Mouse (Mus musculus): ENCODE results near the gene Fdxr. TPM values are rescaled to one million over a fixed set of nuclear protein-coding genes. Genes with fewer than 3 reads are reported as not detected.

Gene Fdxr
- total RNA-seq, 2 experiments from 2014 or later: 7.5 to 9.5 TPM

DNA sequence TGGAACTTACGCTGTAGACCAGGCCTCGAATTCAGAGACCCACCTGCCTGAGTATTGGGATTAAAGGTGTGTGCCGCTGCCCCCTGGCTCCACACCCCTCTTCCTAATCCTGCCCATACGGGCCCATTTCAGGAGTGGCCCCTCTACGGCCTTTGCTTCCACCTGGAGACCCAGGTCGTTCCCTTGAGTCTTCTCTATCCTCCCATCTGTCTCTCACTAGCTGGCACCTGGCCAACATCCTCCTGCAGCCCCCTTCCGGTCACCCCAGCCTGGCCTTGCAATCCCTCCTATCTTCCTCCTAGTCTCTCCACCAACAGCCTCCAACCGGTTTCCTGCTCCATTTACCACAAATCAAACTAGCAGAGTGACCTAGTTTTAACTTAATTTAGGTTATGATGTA, 13.0 kb upstream of the Fdxr start:
- no peak for DNase-seq

- DNase-seq: no peak
Measured at GRCm38 (mm10) chr11:115288305-115288704, 11.5 kb upstream of the Fdxr start.

DNA sequence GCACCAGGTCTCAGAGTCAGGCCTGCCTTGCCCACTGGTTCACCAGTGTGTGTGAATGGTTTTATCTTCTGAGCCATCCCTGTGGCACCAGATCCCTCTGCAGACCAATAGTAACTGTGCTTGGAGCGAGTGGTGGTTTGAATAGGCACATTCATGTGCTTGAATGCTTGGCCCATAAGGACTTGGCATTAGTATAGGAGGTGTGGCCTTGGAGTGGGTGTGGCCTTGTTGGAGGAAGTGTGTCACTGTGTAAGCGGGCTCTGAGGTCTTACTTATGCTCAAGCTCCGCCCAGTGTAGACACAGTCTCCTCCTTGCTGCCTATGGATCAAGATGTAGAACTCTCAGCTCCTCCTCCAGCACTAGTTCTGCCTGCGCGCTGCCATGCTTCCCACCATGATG, 10.5 kb upstream of the Fdxr start:
- DNase-seq: no peak

GRCm38 (mm10) chr11:115286201-115286993, 9.5 kb upstream of the Fdxr start:
- DNase-seq: no peak

DNA sequence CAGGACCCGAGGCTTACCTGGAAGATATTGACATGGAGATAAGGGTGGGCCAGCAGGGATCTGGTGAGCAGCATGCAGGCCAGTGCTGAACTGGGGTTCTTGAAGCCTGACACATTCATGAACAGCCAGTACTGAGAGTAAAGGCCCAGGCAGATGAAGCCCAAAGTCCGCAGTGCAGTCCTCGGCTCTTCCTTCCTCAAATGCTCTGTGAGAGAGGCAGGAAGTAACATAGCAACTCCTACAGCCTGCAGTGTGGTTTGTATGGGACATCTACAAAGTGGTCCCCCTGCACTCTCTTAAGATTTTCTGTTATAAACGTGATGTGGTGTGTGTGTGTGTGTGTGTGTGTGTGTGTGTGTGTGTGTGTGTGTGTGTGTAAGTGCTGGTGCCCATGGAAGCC, 8.4 kb upstream of the Fdxr start:
- no peak for DNase-seq

DNA sequence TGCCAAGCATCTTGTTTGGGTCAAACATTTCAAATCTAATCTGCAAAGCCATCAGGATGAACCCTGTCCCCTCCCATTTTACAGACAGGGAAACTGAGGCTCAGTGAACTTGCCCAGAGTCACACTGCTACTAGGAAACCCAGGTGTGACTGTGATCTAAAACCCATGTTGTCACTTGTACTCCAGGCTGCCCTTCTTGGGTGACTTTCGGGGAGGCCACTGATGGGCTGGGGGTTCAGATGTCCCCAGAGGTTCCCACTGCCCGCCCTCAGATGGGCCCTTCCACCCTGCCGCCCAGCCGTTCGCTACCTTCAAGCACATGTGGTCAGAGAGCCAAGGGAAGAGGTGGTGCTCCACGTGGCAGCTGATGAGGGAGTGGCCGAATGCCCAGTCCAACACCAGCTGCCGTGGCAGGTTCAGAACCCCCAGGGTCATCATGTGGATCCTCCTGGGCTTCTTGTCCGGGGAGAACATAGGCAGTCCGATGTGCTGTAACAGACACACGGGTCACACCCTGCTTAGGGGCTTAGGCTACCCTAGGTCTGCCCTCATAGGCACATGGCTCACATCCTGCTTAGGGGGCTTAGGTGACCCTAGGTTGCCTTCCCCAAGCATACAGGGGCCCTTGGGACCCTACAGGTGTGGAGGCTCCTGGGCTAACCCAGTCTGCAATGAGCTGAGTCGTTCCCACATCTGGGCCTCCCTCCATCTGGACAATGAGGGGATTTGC, 7.2 kb upstream of the Fdxr start:
- no peak for DNase-seq

DNA sequence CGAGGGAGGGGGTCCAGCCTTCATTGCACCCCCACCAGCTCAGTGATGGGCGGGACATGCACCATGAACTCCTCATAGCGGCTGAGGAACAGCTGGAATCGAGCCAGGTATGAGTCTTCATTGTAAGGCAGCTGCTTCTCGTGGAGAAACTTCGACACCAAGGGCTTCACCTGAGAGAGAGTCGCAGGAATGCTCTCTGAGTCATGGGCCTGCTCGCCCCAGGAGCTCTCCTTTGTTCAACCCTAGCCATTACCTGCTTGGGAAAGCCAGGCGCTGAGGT, 6.6 kb upstream of the Fdxr start:
- DNase-seq: no peak

DNA sequence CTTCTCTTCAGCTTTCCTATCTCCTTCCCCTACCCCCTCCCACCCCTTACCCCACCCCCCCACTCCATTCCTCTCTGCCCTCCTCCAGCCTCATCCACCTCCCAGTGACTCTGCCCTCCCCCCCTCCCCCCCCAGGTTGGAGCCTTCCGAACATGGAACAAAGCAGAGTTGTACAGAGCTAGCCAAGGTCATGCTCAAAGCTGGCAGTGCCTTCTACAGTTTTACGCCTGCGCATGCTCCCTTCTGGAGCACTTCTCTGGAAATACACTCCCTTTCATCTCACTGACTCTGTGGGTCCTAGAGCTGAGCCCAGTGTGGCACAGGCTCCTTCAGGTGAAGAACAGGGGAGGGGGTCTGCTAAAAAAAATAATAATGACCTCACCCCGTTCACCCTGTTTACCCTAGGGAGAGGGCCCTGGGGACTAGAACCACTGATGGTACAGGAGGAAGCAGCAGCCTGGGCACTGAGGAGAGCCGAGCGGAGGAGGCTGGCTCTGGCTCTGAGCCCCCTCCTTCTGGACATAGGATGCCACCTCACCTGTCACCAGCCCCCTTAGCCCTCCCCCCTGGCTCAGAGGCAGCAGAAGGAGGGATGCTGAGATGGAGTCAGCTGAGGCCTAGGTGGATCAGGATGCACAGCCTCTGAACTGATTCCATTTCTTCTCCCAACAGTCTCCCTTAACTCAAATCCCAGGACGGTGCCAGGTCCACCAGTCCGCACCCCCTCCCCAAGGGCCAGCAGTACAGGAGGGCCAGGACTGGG, 6.1 kb upstream of the Fdxr start:
- no peak for DNase-seq

DNA sequence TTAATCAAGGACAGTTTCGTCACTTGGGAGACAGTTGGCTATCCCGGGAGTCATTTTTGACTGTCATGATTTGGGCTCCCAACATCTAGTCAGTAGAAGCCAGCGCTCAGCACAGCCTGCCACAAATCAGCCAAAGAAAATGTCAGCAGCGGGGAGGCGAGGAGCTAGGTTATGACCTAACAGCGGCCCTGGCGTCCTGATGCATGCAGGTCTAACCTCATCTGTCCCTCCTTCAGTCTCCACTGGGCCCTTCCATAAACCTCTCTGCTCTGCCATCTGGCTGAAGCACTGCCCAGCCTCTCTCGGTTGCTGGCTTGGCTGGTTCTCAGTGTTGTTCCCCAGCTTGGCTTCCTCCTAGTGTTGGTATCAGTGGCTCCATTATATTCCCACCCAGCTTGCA, 5.4 kb upstream of the Fdxr start:
- DNase-seq: no peak

GRCm38 (mm10) chr11:115279726-115280125, 2.9 kb upstream of the Fdxr start:
- DNase-seq: no peak

DNA sequence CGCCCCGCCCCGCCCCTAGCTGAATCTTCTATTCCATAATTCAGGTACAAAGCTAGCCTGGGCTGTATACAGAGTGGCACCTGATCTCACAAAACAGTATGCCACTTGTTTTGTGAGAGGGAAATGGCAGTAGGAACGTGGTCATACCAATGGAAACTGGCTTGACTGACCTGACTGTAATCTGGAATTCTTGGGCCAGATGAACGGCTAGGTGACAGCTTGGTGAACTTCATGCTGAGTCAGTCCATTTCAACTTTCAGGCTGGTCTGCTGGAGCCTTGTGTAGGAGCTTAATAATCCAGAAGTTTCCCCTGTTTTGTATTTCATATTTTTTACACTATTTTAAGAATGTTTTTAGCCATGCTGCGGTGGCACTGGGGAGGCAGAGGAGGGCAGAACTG, 1.3 kb upstream of the Fdxr start:
- DNase-seq: no peak

DNA sequence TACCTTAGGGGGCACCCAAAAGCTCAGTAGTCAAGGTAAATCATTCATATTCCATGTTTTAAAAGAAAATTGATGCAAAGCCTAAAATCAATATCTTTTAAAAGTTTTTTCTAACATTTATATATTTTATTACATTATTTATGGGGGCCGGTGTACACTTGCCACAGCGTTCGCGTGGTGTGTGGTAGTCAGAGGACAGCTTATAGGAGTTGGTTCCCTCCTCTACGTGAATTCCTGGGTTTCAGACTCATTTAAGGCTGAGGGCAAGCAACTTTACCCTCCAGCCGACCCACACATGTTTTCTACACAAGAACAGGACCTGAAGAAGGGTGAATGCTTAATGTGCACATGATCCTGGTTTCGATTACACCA, 740 bp upstream of the Fdxr start:
- no peak for DNase-seq

- no peak for DNase-seq
Measured at GRCm38 (mm10) chr11:115275954-115276353, 896 bp downstream of the Fdxr start.

DNA sequence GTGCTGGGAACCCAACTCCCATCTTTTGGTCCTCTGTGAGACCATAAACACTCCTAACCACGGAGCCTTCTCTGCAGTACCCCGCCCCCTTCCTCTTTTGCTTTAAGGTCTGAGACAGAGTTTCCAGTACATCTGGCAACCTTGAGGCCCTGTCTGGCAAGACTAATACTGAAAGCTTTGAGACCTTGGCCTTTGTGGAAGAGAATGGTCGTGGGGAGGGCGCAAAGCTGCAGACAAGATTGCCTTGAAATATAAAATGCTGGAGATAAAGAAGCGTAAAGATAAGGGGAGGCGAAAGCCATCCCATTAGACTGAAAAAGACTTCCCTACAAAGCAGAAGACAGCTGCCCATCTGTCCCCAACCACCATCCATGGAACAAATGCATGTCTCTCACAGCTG, 1.3 kb downstream of the Fdxr start:
- DNase-seq: no peak

DNA sequence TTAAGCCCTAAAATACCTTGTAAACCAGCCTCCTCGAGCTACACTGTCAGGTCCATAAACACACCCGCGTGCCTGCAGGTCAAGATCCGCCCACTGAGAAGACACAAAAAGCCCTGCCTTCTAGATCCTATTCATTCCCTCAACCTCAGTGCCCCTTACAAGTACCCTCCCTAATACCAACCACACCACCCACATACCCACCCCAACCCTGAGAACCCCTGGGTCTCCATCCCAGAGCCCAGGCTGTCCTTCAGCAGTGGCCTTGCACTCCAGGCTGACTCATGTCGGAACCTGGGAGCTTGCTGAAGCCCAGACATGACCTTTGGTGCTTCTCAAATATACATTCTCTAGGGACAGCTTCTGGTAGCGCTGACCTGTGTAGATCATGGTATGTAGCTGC, 2.1 kb downstream of the Fdxr start:
- no peak for DNase-seq

DNA sequence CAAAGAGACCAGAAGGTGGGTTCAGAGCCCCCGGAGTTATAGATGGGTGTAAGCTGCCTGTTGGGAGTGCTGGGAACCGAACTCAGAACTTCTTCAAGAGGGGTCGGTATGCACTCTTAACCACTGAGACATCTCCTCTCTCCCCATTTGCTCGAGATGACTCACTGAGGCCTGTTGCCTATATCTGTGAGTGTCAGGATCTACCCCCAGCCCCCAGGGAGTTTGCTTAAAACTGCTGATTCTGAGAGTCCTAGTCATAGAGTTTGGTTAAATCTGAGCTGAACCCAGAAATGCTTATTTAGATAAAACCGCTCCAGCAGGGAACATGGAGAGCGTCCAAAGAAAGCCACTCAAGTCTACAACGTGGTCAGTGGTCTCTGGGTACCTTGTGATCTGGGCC, 2.7 kb downstream of the Fdxr start:
- no peak for DNase-seq

- DNase-seq: no peak
Measured at GRCm38 (mm10) chr11:115273735-115274134, 3.1 kb downstream of the Fdxr start.

DNA sequence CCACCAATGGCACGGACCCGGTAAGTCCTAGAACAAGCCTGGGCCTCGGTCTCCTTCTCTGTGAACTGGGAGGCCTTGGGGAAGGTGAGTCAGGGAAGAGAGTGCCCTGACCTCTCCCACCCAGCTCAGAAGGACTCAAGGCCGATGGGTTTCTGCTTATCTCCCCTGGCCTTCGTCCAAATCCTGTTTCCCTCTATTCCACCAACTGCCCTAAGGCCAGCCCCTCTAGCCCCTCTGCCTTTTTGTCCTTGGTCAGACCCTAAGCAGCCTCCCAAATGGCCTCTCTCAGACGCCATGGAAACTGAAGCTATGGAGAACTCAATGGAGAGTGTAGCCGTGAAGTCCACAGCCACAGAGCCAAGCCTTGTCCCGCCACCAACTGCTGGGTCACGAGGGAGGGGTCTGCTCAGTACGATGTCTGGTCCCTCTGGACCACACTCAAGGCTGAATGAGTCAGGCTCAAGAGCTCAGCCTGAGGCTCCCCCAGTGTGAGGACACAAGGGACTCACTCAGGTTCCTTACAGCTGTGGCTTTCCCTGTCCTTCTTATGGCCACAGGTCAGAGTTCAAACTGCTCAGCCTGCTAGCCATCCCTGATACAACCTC, 3.9 kb downstream of the Fdxr start:
- DNase-seq: no peak

- DNase-seq: no peak
Measured at GRCm38 (mm10) chr11:115271481-115271880, 5.4 kb downstream of the Fdxr start.

GRCm38 (mm10) chr11:115271052-115271451, 5.8 kb downstream of the Fdxr start:
- DNase-seq: no peak

- peak; percentile 89 for DNase-seq
Measured at GRCm38 (mm10) chr11:115270148-115270861, 6.5 kb downstream of the Fdxr start.

- no peak for DNase-seq
Measured at GRCm38 (mm10) chr11:115269330-115270066, 7.4 kb downstream of the Fdxr start.
